Mouse (Mus musculus) megakaryocyte progenitor cell, adult 5-6 weeks (primary cell): Measurements from ENCODE around the gene Idi1. TPM values are rescaled to one million over a fixed set of nuclear protein-coding genes. Genes with fewer than 3 reads are reported as not detected.
"Not testable (repeated sequence)": the region's sequence is repeated elsewhere in the genome, so short reads cannot be mapped to it uniquely, and the experiment has no call there.

Experiments used
- ATAC-seq: replicated peaks from 2 replicates; pipeline ENCODE4 v1.8.0; 2016; ENCODE audit warnings: mild to moderate bottlenecking, moderate TSS enrichment, inconsistent platforms; ENCODE audit not compliant: poor library complexity
- total RNA-seq, 2 experiments: library from RNA; stranded (forward) in 1 of 2; stranded (reverse) in 1 of 2; fragments of 157-497, 149-512 nt in 1 of 2; fragments of 200-1000 nt in 1 of 2; gene quantifications; 2 replicates each; pipeline versions ENCODE4 v1.2.3 to v1.2.4; 2015 to 2017

The Idi1 gene
- 33.1 and 33.4 TPM in 2 replicates for total RNA-seq (2015)
- total RNA-seq (2017) = 24.1 and 27.9 TPM in 2 replicates

GRCm38 (mm10) chr13:8885445-8886184 is at the start of gene Idi1:
Idi1 (plus strand) TSS chr13:8885501.
- ATAC-seq = peak; percentile 94

- no peak for ATAC-seq
These were observed 46.9 kb upstream of the Idi1 start for GRCm38 (mm10) chr13:8838394-8838793.

GRCm38 (mm10) chr13:8839111-8839510 is 46.2 kb upstream of the Idi1 start:
- no peak for ATAC-seq

GRCm38 (mm10) chr13:8839937-8840336 is 45.4 kb upstream of the Idi1 start:
- no peak for ATAC-seq

GRCm38 (mm10) chr13:8840941-8841340 is 44.4 kb upstream of the Idi1 start:
- ATAC-seq = 0 out of 2 replicates have a peak, but pooled peaks have one; percentile 25

GRCm38 (mm10) chr13:8841846-8842245 is 43.5 kb upstream of the Idi1 start:
- not testable (repeated sequence) for ATAC-seq

GRCm38 (mm10) chr13:8842273-8842672 is 43.0 kb upstream of the Idi1 start:
- peak; percentile 87 for ATAC-seq

GRCm38 (mm10) chr13:8847702-8848101 is 37.6 kb upstream of the Idi1 start:
- ATAC-seq = peak; percentile 91

GRCm38 (mm10) chr13:8849311-8849710 is 36.0 kb upstream of the Idi1 start:
- peak; percentile 91 for ATAC-seq

GRCm38 (mm10) chr13:8853424-8853823 is 31.9 kb upstream of the Idi1 start:
- ATAC-seq = no peak

- no peak for ATAC-seq
These were observed 30.5 kb upstream of the Idi1 start for GRCm38 (mm10) chr13:8854769-8855168.

- ATAC-seq = peak; percentile 54
These were observed 26.8 kb upstream of the Idi1 start for GRCm38 (mm10) chr13:8858453-8858852.

- ATAC-seq = no peak
These were observed 24.4 kb upstream of the Idi1 start for GRCm38 (mm10) chr13:8860861-8861260.

GRCm38 (mm10) chr13:8864990-8865389 is 20.3 kb upstream of the Idi1 start:
- ATAC-seq = no peak

GRCm38 (mm10) chr13:8866612-8867011 is 18.7 kb upstream of the Idi1 start:
- ATAC-seq = no peak

- ATAC-seq = no peak
These were observed 15.6 kb upstream of the Idi1 start for GRCm38 (mm10) chr13:8869578-8870157.

- ATAC-seq = no peak
These were observed 15.2 kb upstream of the Idi1 start for GRCm38 (mm10) chr13:8870160-8870509.

GRCm38 (mm10) chr13:8870510-8871313 is 14.6 kb upstream of the Idi1 start:
- ATAC-seq = peak; percentile 76

GRCm38 (mm10) chr13:8871314-8871962 is 13.9 kb upstream of the Idi1 start, which contains the start of gene Wdr37:
Wdr37 (minus strand) TSS chr13:8871909.
- ATAC-seq = peak; percentile 26; the same call in 1 of the 2 replicates

GRCm38 (mm10) chr13:8873776-8874175 is 11.5 kb upstream of the Idi1 start:
- peak; percentile 29 for ATAC-seq

GRCm38 (mm10) chr13:8881611-8882010 is 3.7 kb upstream of the Idi1 start:
- ATAC-seq = no peak
